Mouse (Mus musculus) lung, postnatal 0 days (tissue): Measurements from ENCODE around the gene Ccdc189.

Source experiments
- CTCF ChIP-seq: IDR thresholded peaks from 2 replicates; pipeline ENCODE4 v1.5.1; 2016; ENCODE audit warnings: antibody characterized with exemption, mild to moderate bottlenecking
- EP300 ChIP-seq: IDR thresholded peaks from 2 replicates; pipeline ENCODE4 v1.6.1; 2016; ENCODE audit warnings: antibody characterized with exemption, mild to moderate bottlenecking, control low read depth

GRCm38 (mm10) chr7:127541671-127542070, 46.7 kb downstream of the Ccdc189 start:
- TF ChIP-seq CTCF, result no peak
- TF ChIP-seq EP300, result no peak
